Mouse (Mus musculus): ENCODE data around the gene Zfp334.

The Zfp334 gene

GRCm38 (mm10) chr2:165351828-165352513 is 36.1 kb downstream of the Zfp334 start:
- ChIA-PET POLR2A (no interaction called here), CTCF (interaction anchor here in 2 of 4 experiments (0.6 to 1.3 kb wide), 2 partner anchors 9 to 292 kb away, joined by 3 to 4 read pairs; no protein-coding TSS in a partner anchor)

GRCm38 (mm10) chr2:165349466-165349865 is 38.6 kb downstream of the Zfp334 start:
- CTCF ChIA-PET: interaction anchor here (0.5 to 4.1 kb wide), 25 partner anchors 11 to 733 kb away, joined by 3 to 15 read pairs (median 4); partner anchors contain the start of gene Slc12a5 (in 1 of the 4)
- POLR2A ChIA-PET: interaction anchor here in 3 of 4 experiments (0.6 to 1.2 kb wide), 4 partner anchors 12 to 61 kb away, joined by 3 read pairs; partner anchors contain the start of genes Elmo2 (in 1 of the 3) and Slc35c2 (in 1 of the 3)

- POLR2A ChIA-PET: interaction anchor here in 2 of 4 experiments (0.5 to 1.6 kb wide), 2 partner anchors 21 to 218 kb away, joined by 3 to 6 read pairs; partner anchors contain the start of gene Elmo2 (in 1 of the 2)
- CTCF ChIA-PET: interaction anchor here in 1 of 4 experiments (1.7 kb wide), 1 partner anchor 9 kb away, joined by 4 read pairs; no protein-coding TSS in a partner anchor
Measured at GRCm38 (mm10) chr2:165346180-165346579, 41.9 kb downstream of the Zfp334 start.

- ChIA-PET CTCF (interaction anchor here (0.5 to 3.0 kb wide), 56 partner anchors 9 to 1180 kb away, joined by 3 to 27 read pairs (median 4); partner anchors contain the start of genes Elmo2 (in 1 of the 4) and Slc35c2 (in 1 of the 4)), POLR2A (interaction anchor here in 3 of 4 experiments (0.5 to 1.6 kb wide), 10 partner anchors 9 to 380 kb away, joined by 3 to 23 read pairs (median 4); partner anchors contain the start of genes Elmo2 (in 3 of the 3) and Slc35c2 (in 1 of the 3))
Measured at GRCm38 (mm10) chr2:165337191-165337590, 50.9 kb downstream of the Zfp334 start.

- ChIA-PET CTCF (no interaction called here), POLR2A (interaction anchor here in 2 of 4 experiments (0.7 kb wide), 2 partner anchors 37 to 72 kb away, joined by 3 read pairs; no protein-coding TSS in a partner anchor)
Measured at GRCm38 (mm10) chr2:165332610-165333210, 55.3 kb downstream of the Zfp334 start.

GRCm38 (mm10) chr2:165329703-165330102 is 58.4 kb downstream of the Zfp334 start:
- POLR2A ChIA-PET: interaction anchor here in 1 of 4 experiments (1.0 kb wide), 1 partner anchor 9 kb away, joined by 3 read pairs; no protein-coding TSS in a partner anchor
- CTCF ChIA-PET: interaction anchor here in 1 of 4 experiments (0.6 kb wide), 1 partner anchor 11 kb away, joined by 6 read pairs; no protein-coding TSS in a partner anchor

GRCm38 (mm10) chr2:165328746-165329145 is 59.3 kb downstream of the Zfp334 start:
- ChIA-PET CTCF (interaction anchor here in 3 of 4 experiments (0.6 to 1.9 kb wide), 3 partner anchors 8 to 72 kb away, joined by 4 to 7 read pairs (median 6); no protein-coding TSS in a partner anchor), POLR2A (interaction anchor here in 3 of 4 experiments (1.2 to 2.9 kb wide), 4 partner anchors 8 to 41 kb away, joined by 3 to 19 read pairs (median 5); partner anchors contain the start of gene Slc35c2 (in 1 of the 3))

GRCm38 (mm10) chr2:165327386-165327785 is 60.7 kb downstream of the Zfp334 start:
- ChIA-PET POLR2A (interaction anchor here (0.8 to 2.9 kb wide), 20 partner anchors 10 to 482 kb away, joined by 3 to 19 read pairs (median 4); partner anchors contain the start of genes Slc35c2 (in 3 of the 4) and Zfp335 (in 1 of the 4)), CTCF (interaction anchor here (0.6 to 1.9 kb wide), 8 partner anchors 10 to 416 kb away, joined by 3 to 18 read pairs (median 4); partner anchors contain the start of gene Zfp335 (in 1 of the 4))

GRCm38 (mm10) chr2:165326304-165327190 is 61.5 kb downstream of the Zfp334 start, which contains the start of gene Elmo2:
TSS of gene Elmo2 (minus strand) at chr2:165326479.
- CTCF ChIA-PET: interaction anchor here (0.6 to 1.8 kb wide), 13 partner anchors 11 to 376 kb away, joined by 3 to 18 read pairs (median 4); no protein-coding TSS in a partner anchor
- POLR2A ChIA-PET: interaction anchor here (0.5 to 2.9 kb wide), 33 partner anchors 10 to 724 kb away, joined by 3 to 19 read pairs (median 3); partner anchors contain the start of genes Slc35c2 (in 3 of the 4), Pltp (in 1 of the 4) and Zfp335 (in 1 of the 4)

GRCm38 (mm10) chr2:165325521-165326303 is 62.3 kb downstream of the Zfp334 start:
- POLR2A ChIA-PET: interaction anchor here in 3 of 4 experiments (0.5 to 2.9 kb wide), 16 partner anchors 9 to 516 kb away, joined by 3 to 19 read pairs (median 4); partner anchors contain the start of genes Pltp (in 1 of the 3) and Slc35c2 (in 1 of the 3)
- CTCF ChIA-PET: interaction anchor here in 3 of 4 experiments (0.6 to 1.8 kb wide), 6 partner anchors 11 to 364 kb away, joined by 3 to 18 read pairs (median 4); no protein-coding TSS in a partner anchor

Measured in embryonic stem cell, embryonic (primary cell).